Mouse (Mus musculus) hindbrain, embryonic 16.5 days (tissue): ENCODE results near the gene Auts2. TPM values are rescaled to one million over a fixed set of nuclear protein-coding genes. Genes with fewer than 3 reads are reported as not detected.

Source experiments
- ATAC-seq: fragments of 200-750 bp; cut with Nextera tagmentation; 2 replicates; pipeline ENCODE4 v1.8.0; 2017; ENCODE audit warnings: moderate TSS enrichment, moderate library complexity
- H3K27ac ChIP-seq: fragments of 300-500 bp; sonication (generic); 2 replicates; pipeline ENCODE4 v1.5.1; 2014; ENCODE audit warnings: low read depth, mild to moderate bottlenecking, control low read depth, low read length, moderate library complexity
- H3K27me3 ChIP-seq: fragments of 300-500 bp; sonication (generic); replicated peaks from 2 replicates; pipeline ENCODE4 v1.6.1; 2014; ENCODE audit warnings: low read length; ENCODE audit not compliant: control insufficient read depth, insufficient read depth
- H3K36me3 ChIP-seq: fragments of 300-500 bp; sonication (generic); 2 replicates; pipeline ENCODE4 v1.6.1; 2014; ENCODE audit warnings: mild to moderate bottlenecking, low read length, moderate library complexity, mixed read lengths; ENCODE audit not compliant: control insufficient read depth, insufficient read depth
- H3K4me1 ChIP-seq: fragments of 300-500 bp; sonication (generic); 2 replicates; pipeline ENCODE4 v1.6.1; 2014; ENCODE audit warnings: low read depth, low read length; ENCODE audit not compliant: control insufficient read depth, insufficient read depth
- H3K4me2 ChIP-seq: fragments of 300-500 bp; sonication (generic); 2 replicates; pipeline ENCODE4 v1.6.1; 2014; ENCODE audit warnings: mild to moderate bottlenecking, low read length, control low read depth, moderate library complexity
- H3K4me3 ChIP-seq: fragments of 300-500 bp; sonication (generic); 2 replicates; pipeline ENCODE4 v1.5.1; 2014; ENCODE audit warnings: mild to moderate bottlenecking, low read length, control low read depth, moderate library complexity
- H3K9ac ChIP-seq: fragments of 300-500 bp; sonication (generic); 2 replicates; pipeline ENCODE4 v1.6.1; 2014; ENCODE audit warnings: low read depth, mild to moderate bottlenecking, control low read depth, low read length, moderate library complexity
- H3K9me3 ChIP-seq: fragments of 300-500 bp; sonication (generic); 2 replicates; pipeline ENCODE4 v1.6.1; 2014; ENCODE audit warnings: mild to moderate bottlenecking, low read length, moderate library complexity; ENCODE audit not compliant: control insufficient read depth
- WGBS: fragments of 180-500 bp; shearing (Covaris S2); extraction: QIAGEN DNeasy Blood & Tissue Kit; methylation state at CpG from one replicate; pipeline ENCODE4 v1.1.7; 2014; 5-methylcytosine and 5-hydroxymethylcytosine counted together
- polyA plus RNA-seq: library from polyadenylated mRNA; unstranded; fragments of >200 nt; fragmentation: Nextera tagmentation; extraction: Ambion mirVana; gene quantifications from 2 replicates; pipeline ENCODE4 v1.2.1, GENCODE M21; 2015

Gene Auts2
- polyA plus RNA-seq, 1 experiment from 2014 or later, result 43.2 TPM

DNA sequence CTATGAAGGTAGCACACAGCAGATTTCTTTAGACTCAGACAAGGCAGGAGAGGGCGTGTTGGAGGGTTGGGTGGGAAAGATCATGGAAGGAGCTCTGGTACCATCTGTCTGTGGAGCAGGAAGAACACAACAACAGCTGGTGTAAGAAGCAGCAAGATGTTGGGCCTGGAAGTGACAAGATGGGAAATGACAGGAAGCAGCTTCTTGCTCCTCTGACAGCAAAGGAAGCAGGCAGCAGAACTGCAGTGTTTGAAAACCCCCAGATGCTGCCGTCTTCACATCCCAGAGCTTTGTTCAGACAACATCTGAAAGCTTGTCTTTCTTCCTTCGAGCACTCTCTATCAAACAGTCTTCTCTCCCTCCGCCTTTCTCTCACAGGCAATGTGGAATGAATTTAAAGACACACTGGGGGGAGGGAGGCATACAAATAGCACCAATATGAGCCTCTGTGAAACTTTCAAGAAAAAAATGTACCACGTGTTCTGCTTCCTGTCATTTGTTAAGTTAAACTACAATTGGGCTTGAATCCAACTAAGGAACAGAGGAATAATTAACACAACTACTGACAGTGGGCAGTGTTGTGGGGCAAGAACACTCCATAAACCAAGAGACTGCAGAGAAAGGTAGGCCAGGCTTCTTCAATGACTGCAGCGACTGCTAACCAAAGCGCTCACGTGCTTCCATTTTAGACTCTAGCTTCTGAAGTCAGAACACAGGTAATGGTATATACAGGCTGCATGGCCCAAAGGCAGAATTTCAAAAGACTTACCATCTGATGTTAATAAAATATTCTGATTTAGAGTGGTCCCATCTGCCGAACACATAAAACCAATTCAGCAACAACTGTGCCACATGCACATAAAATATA is 381.6 kb downstream of the Auts2 start:
- Histone ChIP-seq H3K4me2 (no peak overlapping the region), H3K4me1 (peaks cover 5% of the 10 kb centered on the region), H3K9ac (no peak overlapping the region), H3K27me3 (no peaks in the 10 kb centered on the region), H3K9me3 (no peaks in the 10 kb centered on the region), H3K4me3 (no peak overlapping the region), H3K36me3 (no peaks in the 10 kb centered on the region), H3K27ac (0 out of 2 replicates have a peak overlapping the region, but pooled peaks have one; percentile 45)
- 35% methylated on average over 9 of the region's 9 CpGs for WGBS
- peak; percentile 48; the same call in 1 of the 2 replicates for ATAC-seq

DNA sequence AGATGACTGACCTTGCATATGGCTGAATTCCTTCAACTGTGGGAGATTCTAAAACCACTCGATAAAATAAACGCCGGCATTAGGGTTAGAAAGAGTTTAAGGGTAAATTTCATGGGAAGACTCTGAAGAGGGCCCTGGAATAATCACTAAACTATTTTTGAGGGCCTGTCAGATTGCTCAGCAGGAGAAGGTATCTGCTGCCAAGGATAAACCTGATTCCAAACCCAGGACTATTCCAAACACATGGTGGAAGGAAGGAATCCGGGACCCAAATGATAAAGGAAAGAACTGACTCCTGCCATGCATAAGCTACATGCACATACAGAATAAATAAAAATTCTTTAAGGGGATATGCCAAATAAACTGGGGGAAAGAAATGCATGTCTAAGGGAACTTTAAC is 399.0 kb downstream of the Auts2 start:
- Histone ChIP-seq H3K9me3 (no peaks in the 10 kb centered on the region), H3K4me3 (no peak overlapping the region), H3K4me2 (no peak overlapping the region), H3K27ac (no peak overlapping the region), H3K27me3 (no peaks in the 10 kb centered on the region), H3K9ac (no peak overlapping the region), H3K36me3 (no peaks in the 10 kb centered on the region), H3K4me1 (no peaks in the 10 kb centered on the region)
- ATAC-seq, result no peak
- WGBS, result 94% methylated on average over 4 of the region's 4 CpGs

DNA sequence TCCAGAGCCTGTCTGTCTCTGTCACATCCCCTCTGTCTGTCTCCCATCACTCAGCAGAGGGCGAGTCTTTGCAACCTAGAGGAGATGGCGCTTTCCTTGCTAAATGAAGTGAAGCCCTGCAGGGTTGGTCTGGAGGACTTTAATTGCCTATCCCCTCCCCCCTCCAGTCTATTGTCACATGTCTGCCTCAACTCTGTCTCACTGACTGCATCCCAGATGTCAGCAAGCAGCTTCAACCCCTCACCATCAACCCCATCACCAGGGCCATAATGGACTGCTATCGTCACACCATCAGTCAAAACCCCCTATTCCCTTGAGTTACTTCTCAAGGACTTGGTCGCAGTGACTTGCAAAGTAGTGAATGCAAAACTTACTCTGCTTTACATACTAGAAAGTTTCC is 402.3 kb downstream of the Auts2 start:
- H3K27me3 ChIP-seq, result no peaks in the 10 kb centered on the region
- no peak overlapping the region for H3K4me3 ChIP-seq
- no peak overlapping the region for H3K4me2 ChIP-seq
- no peak for ATAC-seq
- H3K9ac ChIP-seq, result no peak overlapping the region
- no peaks in the 10 kb centered on the region for H3K36me3 ChIP-seq
- H3K27ac ChIP-seq, result no peak overlapping the region
- H3K9me3 ChIP-seq, result no peaks in the 10 kb centered on the region
- WGBS, result 55% methylated on average over 4 of the region's 4 CpGs
- peaks cover 9% of the 10 kb centered on the region for H3K4me1 ChIP-seq

DNA sequence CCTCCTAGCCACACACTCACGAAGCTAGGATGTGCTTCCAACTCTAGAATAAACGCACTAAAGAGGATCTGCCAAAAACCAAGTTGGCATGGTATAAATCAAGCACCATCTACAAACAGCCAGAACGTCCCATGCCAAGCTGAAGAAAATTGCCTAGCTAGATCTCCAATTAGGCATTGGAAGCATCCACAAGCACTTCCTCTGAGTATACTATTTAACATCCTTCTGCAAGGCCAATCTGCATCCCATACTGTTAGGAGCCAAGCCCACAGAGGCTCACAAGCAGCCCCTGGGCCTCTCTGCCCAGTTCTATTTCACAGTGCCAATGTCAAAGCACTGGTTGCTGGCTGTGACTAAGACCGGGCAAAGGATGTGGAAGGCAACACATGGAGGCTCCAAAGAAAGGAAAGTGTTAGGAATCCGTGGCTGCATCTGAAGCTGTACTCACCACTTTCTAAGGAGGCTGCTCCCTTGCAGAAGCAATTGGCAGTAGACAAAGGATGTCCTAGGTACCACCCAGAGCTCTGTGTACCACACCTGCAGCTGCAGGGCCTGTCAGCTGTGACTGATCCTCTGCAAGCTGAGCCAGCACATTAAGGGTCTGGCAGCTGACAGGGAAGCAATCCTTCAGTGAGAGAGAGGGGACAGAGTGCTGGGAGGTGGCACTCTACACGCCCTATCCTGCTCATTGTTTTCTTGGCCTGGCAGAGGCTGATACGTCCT is 407.0 kb downstream of the Auts2 start:
- Histone ChIP-seq H3K27ac (peak overlapping the region; percentile 14), H3K4me1 (peaks cover 9% of the 10 kb centered on the region), H3K27me3 (no peaks in the 10 kb centered on the region), H3K4me3 (no peak overlapping the region), H3K9me3 (no peaks in the 10 kb centered on the region), H3K9ac (no peak overlapping the region), H3K4me2 (no peak overlapping the region), H3K36me3 (no peaks in the 10 kb centered on the region)
- 50% methylated on average over 7 of the region's 7 CpGs for WGBS
- peak; percentile 85 for ATAC-seq

DNA sequence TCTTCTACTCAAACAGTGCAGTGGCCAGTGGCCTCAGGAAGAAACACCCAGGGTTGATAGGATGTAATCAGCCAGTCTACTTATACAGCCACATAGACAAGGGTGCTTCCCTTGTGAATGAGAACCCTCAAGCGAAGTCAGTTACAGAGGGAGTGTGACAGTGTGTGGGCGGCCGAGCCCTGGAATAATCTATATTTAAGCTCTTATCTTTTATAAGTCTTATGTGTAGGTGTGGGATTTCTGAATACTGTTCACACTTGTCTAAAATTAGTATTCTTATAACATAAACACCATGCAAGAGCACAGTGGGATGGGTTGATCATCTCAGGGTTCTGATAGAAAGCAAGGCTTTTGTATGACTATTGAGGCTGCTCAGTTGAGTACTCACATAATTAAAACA is 411.2 kb downstream of the Auts2 start:
- 91% methylated on average over 3 of the region's 3 CpGs for WGBS
- Histone ChIP-seq H3K36me3 (no peaks in the 10 kb centered on the region), H3K4me2 (no peak overlapping the region), H3K27ac (no peak overlapping the region), H3K9ac (no peak overlapping the region), H3K4me1 (peaks cover 9% of the 10 kb centered on the region), H3K4me3 (no peak overlapping the region), H3K9me3 (no peaks in the 10 kb centered on the region), H3K27me3 (no peaks in the 10 kb centered on the region)
- ATAC-seq, result no peak

DNA sequence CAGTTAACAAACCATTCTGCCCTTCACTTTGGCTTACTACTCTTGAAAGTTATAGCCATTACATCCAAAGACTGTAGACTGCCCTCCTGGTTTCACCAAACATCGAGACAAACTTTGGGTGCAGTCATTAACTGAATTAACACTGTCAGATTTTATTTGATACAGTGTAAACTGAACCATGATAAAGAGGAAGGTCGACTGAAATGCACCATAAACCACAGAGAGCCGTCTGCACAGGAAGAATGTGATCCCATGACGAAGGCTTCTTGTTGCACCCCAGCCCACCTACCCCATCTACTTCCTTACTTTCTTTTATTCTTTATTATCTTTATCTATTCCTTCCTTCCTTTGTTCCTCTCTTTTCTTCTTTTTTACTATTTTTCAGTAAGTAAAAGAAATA is 412.6 kb downstream of the Auts2 start:
- Histone ChIP-seq H3K9ac (no peak overlapping the region), H3K27me3 (no peaks in the 10 kb centered on the region), H3K4me3 (no peak overlapping the region), H3K27ac (no peak overlapping the region), H3K4me1 (no peaks in the 10 kb centered on the region; the same call in 1 of the 2 replicates), H3K36me3 (no peaks in the 10 kb centered on the region), H3K4me2 (no peak overlapping the region), H3K9me3 (no peaks in the 10 kb centered on the region)
- WGBS, result 52% methylated on average over 4 of the region's 4 CpGs
- no peak for ATAC-seq

DNA sequence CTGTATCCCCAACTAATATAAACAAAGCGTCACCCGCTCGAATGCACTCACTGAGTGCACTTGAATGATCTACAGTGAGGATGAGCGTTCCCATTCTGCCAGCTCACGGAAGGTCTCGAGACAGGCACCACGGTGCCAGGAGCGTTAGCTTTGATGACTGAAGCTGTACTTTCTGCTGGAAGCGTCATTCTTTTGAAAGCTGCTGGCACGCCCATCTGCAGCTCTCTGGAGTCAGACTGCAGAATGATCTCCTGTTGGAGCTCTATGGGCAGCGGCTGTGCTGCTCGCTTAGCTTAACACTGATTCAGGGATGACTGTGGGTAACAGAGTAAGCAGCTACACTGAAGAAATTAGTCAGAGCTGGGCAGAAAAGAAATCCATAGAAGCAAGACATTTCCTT is 416.5 kb downstream of the Auts2 start:
- Histone ChIP-seq H3K4me1 (no peaks in the 10 kb centered on the region; the same call in 1 of the 2 replicates), H3K27me3 (no peaks in the 10 kb centered on the region), H3K4me2 (no peak overlapping the region), H3K27ac (no peak overlapping the region), H3K9ac (no peak overlapping the region), H3K36me3 (no peaks in the 10 kb centered on the region), H3K9me3 (no peaks in the 10 kb centered on the region), H3K4me3 (no peak overlapping the region)
- ATAC-seq, result no peak
- WGBS, result 59% methylated on average over 12 of the region's 12 CpGs

DNA sequence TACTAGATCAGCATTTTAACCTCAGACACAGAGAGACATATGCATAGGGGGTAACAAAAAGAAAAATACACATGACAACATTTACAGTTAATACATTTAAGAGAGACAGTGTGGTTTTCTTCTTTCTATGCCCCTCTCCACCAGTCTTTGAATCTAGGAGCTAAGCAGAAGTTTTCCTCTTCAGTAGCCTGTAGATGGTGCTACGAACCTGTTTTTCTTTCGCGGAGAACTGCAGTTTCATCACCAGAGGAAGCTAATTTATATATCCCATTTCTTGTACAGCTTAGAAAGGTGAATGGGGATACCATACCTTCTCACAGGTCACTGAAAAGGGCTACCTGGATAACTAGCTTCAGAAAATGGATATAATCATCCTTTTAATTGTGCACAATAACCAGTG is 427.5 kb downstream of the Auts2 start:
- Histone ChIP-seq H3K4me2 (no peak overlapping the region), H3K27ac (no peak overlapping the region), H3K9ac (no peak overlapping the region), H3K4me3 (no peak overlapping the region), H3K4me1 (no peaks in the 10 kb centered on the region; the same call in 1 of the 2 replicates), H3K36me3 (no peaks in the 10 kb centered on the region), H3K27me3 (no peaks in the 10 kb centered on the region), H3K9me3 (no peaks in the 10 kb centered on the region)
- no peak for ATAC-seq
- 69% methylated on average over 3 of the region's 3 CpGs for WGBS

DNA sequence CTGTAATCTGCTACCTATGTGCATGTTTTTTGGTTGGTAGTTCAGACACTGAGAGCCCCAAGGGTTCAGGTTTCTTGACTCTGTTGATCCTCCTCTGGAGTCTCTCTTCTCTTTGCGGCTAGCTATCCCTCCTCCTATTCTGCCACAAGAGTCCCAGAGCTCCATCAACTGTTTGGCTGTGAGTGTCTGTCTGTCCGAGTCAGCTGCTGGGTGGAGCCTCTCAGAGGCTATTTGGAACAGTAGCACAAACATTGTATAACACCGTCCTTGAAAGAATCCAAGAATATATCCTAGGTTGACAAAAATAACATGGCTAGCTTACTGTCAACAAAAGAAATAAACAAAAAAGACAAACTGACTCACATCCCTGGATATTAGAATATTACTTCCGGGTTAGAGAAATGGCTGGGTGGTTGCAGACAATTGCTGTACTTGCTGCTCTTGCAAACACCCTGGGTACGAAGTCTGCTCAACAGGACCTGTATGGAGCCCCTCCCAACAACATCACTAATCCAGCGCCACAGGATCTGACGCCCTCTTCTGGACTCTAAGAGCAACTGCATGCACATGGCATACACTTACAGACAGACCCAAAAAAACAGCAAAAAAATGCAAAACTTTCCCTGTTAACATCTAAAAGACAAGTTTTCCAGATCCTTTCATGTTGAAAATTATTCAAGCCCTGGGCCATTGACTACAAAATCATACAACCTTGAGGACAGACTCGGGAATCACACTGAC is 428.4 kb downstream of the Auts2 start:
- Histone ChIP-seq H3K36me3 (no peaks in the 10 kb centered on the region), H3K4me1 (no peaks in the 10 kb centered on the region; the same call in 1 of the 2 replicates), H3K4me2 (no peak overlapping the region), H3K27ac (no peak overlapping the region), H3K4me3 (no peak overlapping the region), H3K9me3 (no peaks in the 10 kb centered on the region), H3K9ac (no peak overlapping the region), H3K27me3 (no peaks in the 10 kb centered on the region)
- ATAC-seq, result no peak
- WGBS, result 73% methylated on average over 8 of the region's 8 CpGs
